Mouse (Mus musculus): ENCODE measurements around the gene Szrd1.
A peak's percentile ranks its signal among the peaks of the same experiment; 100 is the strongest.
"Not testable (repeated sequence)": the region's sequence is repeated elsewhere in the genome, so short reads cannot be mapped to it uniquely, and the experiment has no call there.

Szrd1 gene

GRCm38 (mm10) chr4:141147112-141148008 lies 7.8 kb upstream of the Szrd1 start, which contains the start of gene Fbxo42:
Gene Fbxo42, plus strand, starts transcription at chr4:141147913.
- peak; percentile 96 for DNase-seq (ENCODE audit: low spot score)

- DNase-seq (ENCODE audit: low spot score): no peak
Observed at GRCm38 (mm10) chr4:141146491-141147033, 7.0 kb upstream of the Szrd1 start.

GRCm38 (mm10) chr4:141145124-141145523 lies 5.5 kb upstream of the Szrd1 start:
- DNase-seq (ENCODE audit: low spot score): not testable (repeated sequence)

- DNase-seq (ENCODE audit: low spot score): peak; percentile 65
Observed at GRCm38 (mm10) chr4:141142285-141142811, 2.8 kb upstream of the Szrd1 start.

DNA sequence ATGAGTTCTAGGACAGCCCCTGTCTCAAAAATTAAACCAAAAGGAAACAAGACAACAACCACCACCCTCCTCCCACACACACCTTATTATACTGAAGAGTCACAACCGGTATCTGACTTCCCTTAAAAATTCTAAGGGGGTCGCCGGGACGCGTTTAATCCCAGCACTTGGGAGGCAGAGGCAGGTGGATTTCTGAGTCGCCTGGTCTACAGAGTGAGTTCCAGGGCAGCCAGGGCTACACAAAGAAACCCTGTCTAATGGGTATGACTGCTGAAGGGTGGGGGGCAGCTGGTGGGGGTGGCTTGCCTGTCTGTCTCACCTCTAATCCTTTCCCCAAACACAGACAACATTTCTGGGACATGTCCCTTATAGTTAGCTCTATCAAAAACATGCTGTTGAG lies 1.4 kb upstream of the Szrd1 start:
- DNase-seq (ENCODE audit: low spot score): no peak

GRCm38 (mm10) chr4:141140354-141140753 lies 779 bp upstream of the Szrd1 start:
- not testable (repeated sequence) for DNase-seq (ENCODE audit: low spot score)

DNA sequence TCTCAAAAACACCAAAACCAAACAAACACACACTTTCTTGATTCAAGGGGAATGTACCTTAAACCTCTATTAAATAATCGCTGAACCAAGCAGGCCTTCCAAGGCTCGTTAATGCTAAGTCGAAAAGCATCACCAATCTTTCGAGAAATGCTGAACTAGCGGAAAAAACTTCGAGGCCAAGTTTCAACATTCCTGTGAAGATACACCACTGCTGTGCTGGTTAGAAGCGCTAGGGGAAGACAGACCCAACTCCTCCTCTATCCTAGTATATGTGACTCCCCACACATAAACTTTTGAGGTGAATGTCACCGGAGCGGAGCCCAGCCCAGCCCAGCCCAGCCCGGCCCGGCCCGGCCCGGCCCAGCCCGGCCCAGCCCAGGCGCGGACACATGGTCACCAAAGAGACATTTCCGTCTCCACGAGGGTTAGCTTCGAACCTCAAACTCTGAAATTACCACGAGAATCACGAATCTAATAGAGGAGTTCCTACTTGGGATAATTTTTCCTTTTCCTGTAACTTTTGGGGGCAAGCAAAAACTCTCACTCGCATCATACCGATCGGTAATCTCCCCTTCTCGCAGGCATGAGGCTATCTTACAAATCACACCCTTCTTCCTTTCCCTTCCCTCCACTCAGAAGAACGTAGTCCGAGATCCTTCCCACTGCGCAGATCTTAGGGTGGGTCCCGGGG lies 1.0 kb downstream of the Szrd1 start:
- DNase-seq (ENCODE audit: low spot score): no peak

DNA sequence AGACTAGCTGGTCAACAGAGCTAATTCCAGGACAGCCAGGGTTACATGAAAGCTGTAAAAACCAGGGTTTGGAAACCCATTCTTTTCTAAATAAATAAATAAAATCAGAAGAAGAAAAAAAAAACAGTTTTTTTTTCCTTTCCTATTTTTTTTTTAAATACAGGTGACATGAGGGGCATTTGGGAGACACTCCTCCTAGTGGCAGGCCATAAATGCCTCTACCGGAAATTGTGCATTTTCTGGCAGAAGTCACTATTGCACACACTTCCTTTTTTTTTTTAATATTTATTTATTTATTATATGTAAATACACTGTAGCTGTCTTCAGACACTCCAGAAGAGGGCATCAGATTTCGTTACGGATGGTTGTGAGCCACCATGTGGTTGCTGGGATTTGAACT lies 1.8 kb downstream of the Szrd1 start:
- DNase-seq (ENCODE audit: low spot score): not testable (repeated sequence)

DNA sequence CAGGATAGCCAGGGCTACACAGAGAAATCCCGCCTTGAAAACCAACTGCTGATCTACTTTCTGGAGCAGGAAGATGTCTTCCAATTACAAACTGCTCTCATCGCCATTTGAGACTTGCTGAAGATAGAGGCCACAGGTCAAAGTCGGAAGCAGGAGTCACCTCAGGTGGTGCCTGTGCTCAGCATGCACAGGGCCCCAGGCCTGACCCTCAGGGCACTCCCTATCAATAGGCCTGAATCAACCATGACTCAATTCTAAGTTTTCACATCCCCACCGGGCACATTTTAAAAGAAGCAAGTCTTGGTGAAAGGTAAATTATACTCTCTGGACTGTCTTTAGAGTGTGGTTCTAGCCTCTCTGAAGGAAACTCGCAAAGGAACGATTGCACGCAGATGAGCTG lies 3.4 kb downstream of the Szrd1 start:
- no peak for DNase-seq (ENCODE audit: low spot score)

DNA sequence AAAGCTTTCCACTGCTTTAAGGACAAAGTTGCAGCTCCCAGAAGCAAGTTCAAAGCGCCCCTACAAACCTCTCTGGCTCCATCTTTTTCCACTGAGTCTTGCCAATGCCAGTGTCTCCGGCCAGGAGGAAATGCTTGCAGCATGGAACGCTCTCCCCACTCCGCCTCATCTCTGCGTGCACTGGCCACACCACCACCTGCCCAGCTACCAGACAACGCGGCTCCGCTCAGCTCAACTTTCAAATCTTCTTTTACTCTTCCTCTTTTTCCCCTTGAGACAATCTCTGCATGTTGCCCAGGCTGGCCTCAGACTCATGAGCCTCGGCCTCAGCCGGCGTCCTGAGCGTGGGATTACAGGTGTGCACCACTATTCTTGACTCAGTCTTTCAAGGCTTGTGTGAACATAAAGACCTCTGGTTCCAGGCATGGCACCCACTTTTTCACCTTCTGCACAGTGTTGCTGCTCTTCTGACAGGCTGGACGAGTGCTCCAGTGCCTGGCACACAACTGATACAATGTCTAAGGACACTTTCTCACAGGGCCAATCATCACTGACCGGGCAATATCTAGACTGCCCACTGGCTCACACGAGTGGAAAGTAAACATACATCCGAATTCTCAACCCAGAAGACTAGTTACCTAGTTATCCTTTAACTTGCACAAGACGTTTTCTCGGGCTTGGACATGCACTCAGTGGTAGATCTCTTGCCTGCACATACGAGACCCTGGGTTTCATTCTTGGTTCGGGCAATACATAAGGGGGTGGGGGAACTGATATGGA lies 4.6 kb downstream of the Szrd1 start:
- no peak for DNase-seq (ENCODE audit: low spot score)

DNA sequence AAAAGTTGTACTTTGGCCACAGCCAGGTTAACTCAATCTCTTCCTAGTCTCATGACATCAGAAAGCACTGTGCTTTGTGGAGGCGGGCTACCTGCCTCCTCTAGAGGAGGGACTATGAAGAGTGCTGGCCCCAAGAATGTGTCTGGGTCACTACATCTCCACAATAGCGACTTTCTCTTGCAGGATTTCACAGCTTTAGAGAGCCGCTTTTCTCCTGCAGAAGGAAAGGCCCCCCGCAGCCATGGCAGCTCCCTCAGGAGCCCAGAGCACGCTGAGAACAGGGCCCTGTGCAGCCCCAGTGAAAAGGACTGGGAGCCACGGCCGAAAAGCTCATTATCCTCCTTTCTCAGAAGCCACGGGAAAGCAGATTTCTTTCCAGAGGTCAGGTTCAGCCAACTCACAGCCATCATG lies 5.5 kb downstream of the Szrd1 start:
- no peak for DNase-seq (ENCODE audit: low spot score)

- no peak for DNase-seq (ENCODE audit: low spot score)
Observed at GRCm38 (mm10) chr4:141133227-141133626, 6.3 kb downstream of the Szrd1 start.

DNA sequence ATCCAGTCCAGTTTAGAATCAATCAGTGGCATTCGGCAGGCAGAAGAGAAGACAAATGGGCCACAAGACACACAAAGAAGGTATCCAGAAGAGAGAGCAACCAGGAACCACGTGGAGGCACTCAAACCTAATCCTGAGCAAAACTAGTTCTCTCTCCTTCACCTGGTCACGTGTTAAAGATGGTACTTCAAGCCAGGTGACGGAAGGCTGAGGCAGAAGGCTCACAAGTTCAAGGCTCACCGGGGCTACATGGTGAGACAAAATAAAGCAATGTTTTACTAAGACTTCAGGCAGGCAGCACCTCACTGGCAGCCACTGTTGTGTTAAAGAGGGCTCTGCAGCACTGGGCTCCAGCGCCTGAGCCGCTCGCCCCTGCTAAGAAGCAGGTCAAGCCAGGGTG lies 7.4 kb downstream of the Szrd1 start:
- no peak for DNase-seq (ENCODE audit: low spot score)

- no peak for DNase-seq (ENCODE audit: low spot score)
Observed at GRCm38 (mm10) chr4:141131531-141132061, 8.0 kb downstream of the Szrd1 start.

- DNase-seq (ENCODE audit: low spot score): no peak
Observed at GRCm38 (mm10) chr4:141130704-141131342, 8.8 kb downstream of the Szrd1 start.

DNA sequence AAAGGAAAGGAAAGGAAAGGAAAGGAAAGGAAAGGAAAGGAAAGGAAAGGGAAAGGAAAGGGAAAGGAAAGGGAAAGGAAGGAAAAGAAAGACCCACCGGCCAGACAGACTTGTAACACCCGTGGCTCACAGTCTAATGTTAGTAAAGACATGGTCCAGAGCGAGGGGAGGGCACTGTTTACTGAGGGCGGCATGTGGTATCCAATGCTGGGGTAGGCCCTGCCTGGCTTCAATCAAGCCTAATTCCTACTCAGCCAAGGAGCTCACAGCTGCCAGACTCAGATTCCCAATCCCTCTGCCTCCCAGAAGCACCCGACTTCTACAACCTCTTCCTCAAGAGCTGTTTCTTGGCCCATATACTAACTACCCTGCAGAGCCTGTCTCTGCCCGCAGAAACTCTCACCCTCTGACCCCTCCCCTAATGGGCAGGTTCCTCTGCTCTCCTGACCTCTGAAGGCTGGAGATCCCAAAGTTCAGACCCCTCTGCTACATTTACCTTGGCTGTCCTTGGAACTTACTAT lies 10.3 kb downstream of the Szrd1 start:
- no peak for DNase-seq (ENCODE audit: low spot score)

DNA sequence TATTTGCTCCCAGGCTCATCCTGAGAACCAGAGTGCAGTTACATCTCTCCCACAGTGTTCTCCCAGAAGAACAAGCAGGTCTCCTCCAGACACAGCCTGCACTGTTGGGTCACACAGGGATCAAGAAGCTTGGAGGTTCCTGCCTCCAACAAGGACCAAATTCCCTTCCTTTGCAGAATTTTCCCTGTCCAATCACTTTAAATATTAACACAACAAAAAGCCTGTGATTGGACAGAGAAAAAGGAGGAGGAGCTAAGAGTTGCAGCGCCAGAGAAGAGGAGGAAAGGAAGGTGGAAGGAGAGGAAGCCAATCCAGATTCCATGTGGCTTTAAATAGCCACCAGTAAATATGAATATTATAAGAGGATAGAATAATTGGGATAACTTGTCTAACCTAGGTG lies 16.5 kb downstream of the Szrd1 start:
- DNase-seq (ENCODE audit: low spot score): no peak

GRCm38 (mm10) chr4:141122663-141123062 lies 16.9 kb downstream of the Szrd1 start:
- no peak for DNase-seq (ENCODE audit: low spot score)

GRCm38 (mm10) chr4:141120700-141121099 lies 18.9 kb downstream of the Szrd1 start:
- DNase-seq (ENCODE audit: low spot score): peak; percentile 59

- no peak for DNase-seq (ENCODE audit: low spot score)
Observed at GRCm38 (mm10) chr4:141118691-141119090, 20.9 kb downstream of the Szrd1 start.

GRCm38 (mm10) chr4:141115398-141115797 lies 24.2 kb downstream of the Szrd1 start:
- no peak for DNase-seq (ENCODE audit: low spot score)

Measured in ovary, postnatal 36 days (tissue).